Mouse (Mus musculus) midbrain, embryonic 12.5 days (tissue): ENCODE data around the gene Hip1. TPM values are rescaled to one million over a fixed set of nuclear protein-coding genes. Genes with fewer than 3 reads are reported as not detected.

Experiments used
- ATAC-seq: fragments of 200-750 bp; cut with Nextera tagmentation; 2 replicates; pipeline ENCODE4 v1.8.0; 2017; ENCODE audit warnings: low read depth, moderate TSS enrichment, moderate library complexity; ENCODE audit not compliant: low FRiP score
- H3K27ac ChIP-seq: fragments of 300-500 bp; sonication (generic); replicated peaks from 2 replicates; pipeline ENCODE4 v1.5.1; 2016; ENCODE audit warnings: mild to moderate bottlenecking
- H3K27me3 ChIP-seq: fragments of 300-500 bp; sonication (generic); 2 replicates; pipeline ENCODE4 v1.6.1; 2016; ENCODE audit warnings: mild to moderate bottlenecking
- H3K36me3 ChIP-seq: fragments of 300-500 bp; sonication (generic); 2 replicates; pipeline ENCODE4 v1.6.1; 2016
- H3K4me1 ChIP-seq: fragments of 300-500 bp; sonication (generic); 2 replicates; pipeline ENCODE4 v1.6.1; 2016
- H3K4me2 ChIP-seq: fragments of 300-500 bp; sonication (generic); replicated peaks from 2 replicates; pipeline ENCODE4 v1.6.1; 2016; ENCODE audit warnings: mild to moderate bottlenecking, moderate library complexity
- H3K4me3 ChIP-seq: fragments of 300-500 bp; sonication (generic); 2 replicates; pipeline ENCODE4 v1.5.1; 2016; ENCODE audit warnings: mild to moderate bottlenecking
- H3K9ac ChIP-seq: fragments of 300-500 bp; sonication (generic); replicated peaks from 2 replicates; pipeline ENCODE4 v1.6.1; 2016; ENCODE audit warnings: mild to moderate bottlenecking, moderate library complexity
- H3K9me3 ChIP-seq: fragments of 300-500 bp; sonication (generic); 2 replicates; pipeline ENCODE4 v1.6.1; 2016; ENCODE audit warnings: mild to moderate bottlenecking
- WGBS: fragments of 180-500 bp; shearing (Covaris S2); methylation state at CpG from one replicate; pipeline ENCODE4 v1.1.7; 2016; 5-methylcytosine and 5-hydroxymethylcytosine counted together
- polyA plus RNA-seq: library from polyadenylated mRNA; unstranded; fragments of >200 nt; fragmentation: Nextera tagmentation; extraction: Ambion mirVana; gene quantifications from 2 replicates; pipeline ENCODE4 v1.2.1, GENCODE M21; 2016

Hip1 gene
- polyA plus RNA-seq, 1 experiment from 2014 or later: 68.4 TPM

DNA sequence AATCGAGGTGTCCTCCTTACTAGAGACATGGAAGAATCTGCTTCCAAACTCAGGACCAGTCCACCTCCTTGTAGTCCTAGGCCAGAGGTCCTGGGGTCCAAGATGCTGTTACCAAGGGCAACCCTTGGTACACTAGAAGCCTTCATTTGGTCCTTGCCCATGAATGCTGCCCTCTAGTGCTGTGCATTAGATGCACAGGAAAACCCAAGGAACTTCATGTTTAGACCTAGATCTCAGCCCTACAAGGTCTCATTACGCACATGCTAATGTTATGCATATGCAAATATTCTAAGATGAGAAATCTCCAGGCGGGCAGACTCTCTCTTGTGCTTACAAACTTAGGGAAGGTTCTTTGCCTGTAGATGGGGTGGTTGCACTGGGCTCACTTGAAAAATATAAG is 15.6 kb downstream of the Hip1 start:
- WGBS: 75% methylated on average over 3 of the region's 3 CpGs
- Histone ChIP-seq H3K36me3 (no peaks in the 10 kb centered on the region), H3K9me3 (no peaks in the 10 kb centered on the region), H3K4me3 (no peak overlapping the region), H3K4me1 (peaks cover 3% of the 10 kb centered on the region; the same call in 1 of the 2 replicates), H3K9ac (no peak overlapping the region), H3K27ac (no peak overlapping the region), H3K27me3 (no peaks in the 10 kb centered on the region), H3K4me2 (no peak overlapping the region)
- ATAC-seq: no peak

DNA sequence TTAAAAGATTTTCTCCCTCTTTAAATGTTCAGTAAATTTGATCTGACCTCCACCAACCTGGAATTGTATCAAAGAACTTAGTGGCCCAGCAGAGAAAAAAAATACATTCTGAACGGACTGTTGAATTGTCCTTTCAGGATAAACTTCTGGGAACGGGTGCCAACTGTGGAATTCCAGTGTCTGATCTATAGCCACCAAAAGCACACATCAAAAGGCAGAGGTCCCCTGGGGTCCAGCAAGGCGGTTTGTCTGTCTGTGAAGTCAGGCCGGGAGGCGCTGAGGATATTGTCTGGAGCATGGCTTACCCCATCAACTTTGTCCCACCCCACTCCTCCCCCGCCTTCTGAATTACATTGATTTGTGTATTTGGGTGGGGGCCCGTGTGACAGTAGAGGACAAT is 16.9 kb downstream of the Hip1 start:
- no peak for ATAC-seq
- Histone ChIP-seq H3K36me3 (no peaks in the 10 kb centered on the region), H3K27ac (no peak overlapping the region), H3K4me1 (peaks cover 3% of the 10 kb centered on the region; the same call in 1 of the 2 replicates), H3K4me3 (no peak overlapping the region), H3K9ac (no peak overlapping the region), H3K9me3 (no peaks in the 10 kb centered on the region), H3K4me2 (no peak overlapping the region), H3K27me3 (no peaks in the 10 kb centered on the region)
- WGBS: 41% methylated on average over 7 of the region's 7 CpGs

DNA sequence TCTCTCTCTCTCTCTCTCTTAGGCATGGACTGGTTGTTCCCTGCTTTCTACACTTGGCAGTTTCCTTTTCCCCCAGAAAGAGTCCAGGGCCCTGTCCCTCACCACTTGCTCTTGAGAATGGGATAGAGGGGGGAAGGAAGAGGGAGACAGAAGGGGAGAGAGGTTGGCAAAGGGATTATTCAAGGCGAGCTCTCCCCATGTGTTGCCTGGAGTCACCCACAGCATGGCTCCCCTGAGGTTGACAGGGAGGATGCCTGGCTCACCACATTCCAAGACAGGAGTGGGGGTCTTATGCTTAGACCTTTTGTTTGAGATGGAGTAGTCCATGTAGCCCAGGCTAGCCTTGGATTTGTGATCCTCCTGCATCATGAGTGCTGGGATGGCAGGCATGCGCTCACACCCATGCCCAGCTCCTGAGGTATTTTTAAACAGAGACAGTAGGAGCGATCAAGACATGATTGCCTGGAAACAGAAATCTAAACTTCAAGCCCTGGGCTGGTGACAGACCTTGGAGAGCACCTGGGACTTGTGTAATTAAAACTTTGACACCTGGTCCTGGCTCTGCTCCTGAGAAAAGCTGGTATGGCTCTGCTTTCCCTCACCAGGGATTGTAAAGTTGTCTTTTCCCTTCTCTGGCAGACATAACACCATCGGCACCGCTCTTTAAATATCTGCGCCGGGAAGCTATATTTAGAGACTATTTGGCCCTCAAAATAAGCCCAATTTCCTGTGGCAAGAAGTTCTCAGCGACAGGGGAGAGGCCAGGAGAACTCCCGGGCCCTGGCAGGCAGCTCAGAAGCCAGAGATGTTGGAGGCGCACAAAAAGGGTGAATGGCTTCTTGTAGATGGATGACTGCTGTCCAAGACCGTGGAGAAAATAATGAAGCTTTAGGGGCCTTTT is 20.0 kb downstream of the Hip1 start:
- Histone ChIP-seq H3K4me3 (no peak overlapping the region), H3K4me2 (no peak overlapping the region), H3K27ac (no peak overlapping the region), H3K27me3 (no peaks in the 10 kb centered on the region), H3K36me3 (no peaks in the 10 kb centered on the region), H3K9ac (no peak overlapping the region), H3K4me1 (peaks cover 3% of the 10 kb centered on the region; the same call in 1 of the 2 replicates), H3K9me3 (no peaks in the 10 kb centered on the region)
- 84% methylated on average over 11 of the region's 11 CpGs for WGBS
- ATAC-seq: no peak

DNA sequence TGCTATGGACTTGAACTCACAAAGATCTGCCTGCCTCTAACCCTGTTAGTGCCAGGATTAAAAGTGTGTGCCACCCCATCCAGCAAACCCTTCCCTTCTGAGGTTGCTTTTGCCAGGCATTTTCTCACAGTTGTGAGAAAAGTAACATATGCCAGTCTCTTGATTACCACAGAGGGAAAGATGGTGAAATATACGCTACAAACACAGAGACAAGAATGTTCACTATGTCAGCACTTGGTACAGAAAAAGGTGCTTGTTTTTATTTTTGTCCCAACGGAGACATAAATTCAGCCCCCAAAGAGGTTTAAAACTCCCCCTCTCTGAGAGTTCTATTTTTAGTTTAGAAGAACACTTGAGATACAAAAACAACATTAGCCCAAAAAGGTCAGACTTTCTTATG is 20.8 kb downstream of the Hip1 start:
- Histone ChIP-seq H3K9ac (no peak overlapping the region), H3K4me2 (no peak overlapping the region), H3K4me3 (no peak overlapping the region), H3K27me3 (no peaks in the 10 kb centered on the region), H3K4me1 (peaks cover 3% of the 10 kb centered on the region; the same call in 1 of the 2 replicates), H3K36me3 (no peaks in the 10 kb centered on the region), H3K27ac (no peak overlapping the region), H3K9me3 (no peaks in the 10 kb centered on the region)
- 97% methylated on average over 2 of the region's 2 CpGs for WGBS
- no peak for ATAC-seq

DNA sequence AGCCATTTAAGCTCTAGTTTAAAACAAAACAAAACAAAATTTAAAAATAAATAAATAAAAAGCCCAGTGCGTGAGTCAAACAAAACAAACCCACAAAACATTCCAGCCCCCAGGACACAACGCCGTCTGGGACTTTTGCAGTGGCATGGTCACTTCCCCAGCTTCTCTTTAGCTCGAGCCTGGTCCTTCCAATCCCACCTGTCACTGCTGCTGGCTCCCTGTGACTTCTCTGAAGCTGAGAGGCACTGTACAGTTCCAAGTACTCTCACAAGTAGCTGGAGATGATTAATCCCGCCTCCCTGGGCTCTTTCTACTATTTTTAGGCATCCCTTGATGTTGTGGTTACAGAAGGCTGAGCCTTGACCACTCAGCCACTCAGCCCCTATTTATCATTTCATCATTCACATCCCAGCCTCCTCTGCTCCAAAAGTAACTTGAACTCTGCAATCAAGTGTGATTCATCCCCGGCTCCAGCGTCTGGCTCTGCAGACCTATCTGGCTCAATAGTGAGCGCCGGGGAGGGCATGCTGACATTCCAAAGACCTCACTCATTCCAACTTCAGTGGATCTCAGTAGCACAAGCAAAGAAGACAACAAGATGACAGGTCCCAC is 22.7 kb downstream of the Hip1 start:
- 86% methylated on average over 9 of the region's 9 CpGs for WGBS
- Histone ChIP-seq H3K27me3 (no peaks in the 10 kb centered on the region), H3K4me3 (no peak overlapping the region), H3K4me1 (no peaks in the 10 kb centered on the region), H3K9ac (no peak overlapping the region), H3K36me3 (no peaks in the 10 kb centered on the region), H3K4me2 (no peak overlapping the region), H3K9me3 (no peaks in the 10 kb centered on the region), H3K27ac (no peak overlapping the region)
- no peak for ATAC-seq

DNA sequence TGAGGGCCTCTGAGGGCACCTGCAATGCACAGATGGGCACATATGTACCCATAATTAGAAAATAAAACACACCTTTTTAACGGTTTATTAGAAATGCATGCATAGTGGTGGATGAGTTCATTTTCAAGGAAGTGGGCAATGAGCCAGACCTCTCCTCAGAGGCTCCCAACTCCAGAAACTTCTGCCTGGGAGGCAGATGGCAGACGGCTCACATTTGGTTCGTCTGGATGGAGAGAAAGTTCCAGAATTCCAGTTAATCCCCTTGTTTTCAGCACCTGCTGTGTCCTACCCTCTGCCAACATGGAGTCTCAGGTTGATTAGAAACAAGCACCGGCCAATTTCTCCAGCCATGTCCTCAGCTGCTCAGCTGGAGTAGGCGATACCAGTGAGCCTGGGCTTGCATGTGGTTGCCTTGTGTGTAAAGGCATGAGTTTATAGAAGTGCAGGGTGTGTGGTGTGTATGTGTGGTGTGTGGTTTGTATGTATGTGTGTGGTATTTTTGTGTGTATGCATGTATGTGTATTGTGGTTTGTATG is 27.5 kb downstream of the Hip1 start:
- H3K27ac ChIP-seq: no peak overlapping the region
- 0 out of 2 replicates have a peak, but pooled peaks cover 3% of the 10 kb centered on the region for H3K4me1 ChIP-seq
- no peaks in the 10 kb centered on the region for H3K27me3 ChIP-seq
- no peak overlapping the region for H3K9ac ChIP-seq
- H3K4me3 ChIP-seq: no peak overlapping the region
- WGBS: 94% methylated on average over 5 of the region's 5 CpGs
- H3K9me3 ChIP-seq: peaks cover 9% of the 10 kb centered on the region; the same call in 1 of the 2 replicates
- H3K36me3 ChIP-seq: peaks cover 12% of the 10 kb centered on the region; the same call in 1 of the 2 replicates
- no peak for ATAC-seq
- no peak overlapping the region for H3K4me2 ChIP-seq

DNA sequence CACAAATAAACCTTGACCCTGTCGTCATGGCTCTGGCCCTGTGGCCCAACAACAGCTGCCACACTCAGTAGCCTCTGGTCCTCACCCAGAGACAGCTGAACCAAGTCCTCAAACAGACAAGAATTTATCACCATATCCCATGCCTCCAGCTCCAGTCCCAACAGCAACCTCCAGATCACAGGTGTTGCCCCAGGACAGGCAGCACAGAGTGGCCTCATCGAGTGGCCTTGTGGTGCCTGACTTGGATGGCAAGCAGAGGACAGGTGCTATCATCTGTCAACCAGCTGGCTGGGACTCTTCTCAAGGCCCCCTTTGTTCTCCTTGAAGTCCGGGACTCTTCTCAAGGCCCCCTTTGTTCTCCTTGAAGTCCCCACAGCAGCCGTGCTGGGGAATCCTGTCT is 31.8 kb downstream of the Hip1 start:
- Histone ChIP-seq H3K27me3 (no peaks in the 10 kb centered on the region), H3K4me2 (no peak overlapping the region), H3K27ac (no peak overlapping the region), H3K4me3 (no peak overlapping the region), H3K9me3 (peaks cover 9% of the 10 kb centered on the region; the same call in 1 of the 2 replicates), H3K4me1 (peaks cover 3% of the 10 kb centered on the region; the same call in 1 of the 2 replicates), H3K36me3 (peaks cover 12% of the 10 kb centered on the region; the same call in 1 of the 2 replicates), H3K9ac (no peak overlapping the region)
- WGBS: 55% methylated on average over 4 of the region's 4 CpGs
- ATAC-seq: no peak

GRCm38 (mm10) chr5:135511105-135511504 is 33.8 kb downstream of the Hip1 start:
- H3K4me2 ChIP-seq: no peak overlapping the region
- H3K36me3 ChIP-seq: 0 out of 2 replicates have a peak, but pooled peaks cover 5% of the 10 kb centered on the region
- H3K27ac ChIP-seq: no peak overlapping the region
- 66% methylated on average over 5 of the region's 5 CpGs for WGBS
- H3K27me3 ChIP-seq: no peaks in the 10 kb centered on the region
- H3K4me1 ChIP-seq: peaks cover 16% of the 10 kb centered on the region
- H3K9ac ChIP-seq: no peak overlapping the region
- ATAC-seq: no peak
- H3K9me3 ChIP-seq: peaks cover 6% of the 10 kb centered on the region; the same call in 1 of the 2 replicates
- no peak overlapping the region for H3K4me3 ChIP-seq

GRCm38 (mm10) chr5:135508284-135508683 is 36.6 kb downstream of the Hip1 start:
- Histone ChIP-seq H3K27me3 (no peaks in the 10 kb centered on the region), H3K4me2 (no peak overlapping the region), H3K27ac (no peak overlapping the region), H3K36me3 (no peaks in the 10 kb centered on the region), H3K9me3 (no peaks in the 10 kb centered on the region), H3K4me3 (no peak overlapping the region), H3K4me1 (peaks cover 15% of the 10 kb centered on the region), H3K9ac (no peak overlapping the region)
- 88% methylated on average over 3 of the region's 3 CpGs for WGBS
- no peak for ATAC-seq

- no peak overlapping the region for H3K4me3 ChIP-seq
- WGBS: 63% methylated on average over 18 of the region's 18 CpGs
- H3K27me3 ChIP-seq: no peaks in the 10 kb centered on the region
- no peaks in the 10 kb centered on the region for H3K36me3 ChIP-seq
- no peaks in the 10 kb centered on the region for H3K9me3 ChIP-seq
- no peak overlapping the region for H3K4me2 ChIP-seq
- H3K4me1 ChIP-seq: peaks cover 13% of the 10 kb centered on the region
- H3K9ac ChIP-seq: no peak overlapping the region
- no peak overlapping the region for H3K27ac ChIP-seq
- ATAC-seq: no peak
Observed at GRCm38 (mm10) chr5:135507561-135508273, 37.2 kb downstream of the Hip1 start.

GRCm38 (mm10) chr5:135505442-135505841 is 39.5 kb downstream of the Hip1 start:
- 74% methylated on average over 5 of the region's 5 CpGs for WGBS
- no peaks in the 10 kb centered on the region for H3K36me3 ChIP-seq
- no peak for ATAC-seq
- H3K4me3 ChIP-seq: no peak overlapping the region
- no peak overlapping the region for H3K27ac ChIP-seq
- no peaks in the 10 kb centered on the region for H3K27me3 ChIP-seq
- H3K4me1 ChIP-seq: peaks cover 13% of the 10 kb centered on the region
- no peak overlapping the region for H3K4me2 ChIP-seq
- no peak overlapping the region for H3K9ac ChIP-seq
- H3K9me3 ChIP-seq: no peaks in the 10 kb centered on the region
